Mouse (Mus musculus) brain, embryonic 14.5 days (tissue): ENCODE results near the gene Srgap3.

ENCODE experiments used
- CTCF ChIP-seq: fragments of 200-500 bp; IDR thresholded peaks from 2 replicates; pipeline ENCODE4 v1.5.1; 2012; ENCODE audit warnings: inconsistent platforms, mild to moderate bottlenecking, moderate library complexity, borderline replicate concordance; ENCODE audit not compliant: insufficient read depth, insufficient read length; ENCODE audit errors: extremely low read depth
- POLR2A ChIP-seq: fragments of 200-500 bp; IDR thresholded peaks from 2 replicates; pipeline ENCODE4 v1.6.1; 2012; ENCODE audit warnings: mild to moderate bottlenecking, inconsistent platforms, borderline replicate concordance; ENCODE audit not compliant: poor library complexity, insufficient read depth, insufficient read length, severe bottlenecking; ENCODE audit errors: extremely low read depth

DNA sequence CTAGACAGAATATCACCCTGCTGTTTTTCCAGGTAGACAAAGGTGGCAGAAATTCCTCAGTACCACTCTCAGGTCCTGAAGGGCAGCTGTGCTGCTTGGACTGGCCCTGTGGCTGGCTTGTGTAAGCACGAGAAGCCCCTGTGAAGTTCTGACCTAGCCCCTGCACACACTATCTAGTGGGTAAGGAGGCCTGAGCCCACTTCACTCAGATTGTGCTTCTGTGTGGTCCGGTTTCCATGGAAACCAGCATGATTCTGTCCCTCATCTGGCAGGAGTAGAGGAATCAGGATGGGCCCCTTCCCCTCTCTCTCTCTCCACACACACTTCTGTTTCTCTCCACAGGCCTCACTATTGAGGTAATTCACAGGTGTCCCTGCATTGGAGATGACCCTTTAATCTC is 212.0 kb downstream of the Srgap3 start:
- TF ChIP-seq CTCF (no peak), POLR2A (no peak)
